Mouse (Mus musculus): Measurements from ENCODE around the gene Gadd45g. TPM values are rescaled to one million over a fixed set of nuclear protein-coding genes. Genes with fewer than 3 reads are reported as not detected.
A peak's percentile ranks its signal among the peaks of the same experiment; 100 is the strongest.

The Gadd45g gene
- 26.6 and 29.0 TPM in 2 replicates for polyA plus RNA-seq (2014; fragmentation: Nextera tagmentation; extraction: Ambion mirVana)

- H3K27me3 ChIP-seq (ENCODE audit: control insufficient read depth, insufficient read depth, low read length): no peaks in the 10 kb centered on the region; the same call in none of the 2 replicates
- WGBS: under 1% methylated on average over 31 of the region's 31 CpGs
- no peaks in the 10 kb centered on the region for H3K9me3 ChIP-seq (ENCODE audit: control insufficient read depth, low read length)
- ATAC-seq (ENCODE audit: low FRiP score, low TSS enrichment): peak; percentile 84
- H3K4me3 ChIP-seq (ENCODE audit: low read length): peak within 1 kb of the TSS; percentile 46
- H3K9ac ChIP-seq (ENCODE audit: low read depth, low read length): peak within 1 kb of the TSS; percentile 70
- H3K36me3 ChIP-seq (ENCODE audit: control insufficient read depth, insufficient read depth, low read length): no peaks in the 10 kb centered on the region
- peak within 1 kb of the TSS; percentile 96 for H3K4me2 ChIP-seq (replicated peaks; ENCODE audit: low read depth, low read length)
- H3K27ac ChIP-seq (ENCODE audit: low read depth, low read length): peak within 1 kb of the TSS; percentile 66
- peaks cover 48% of the 10 kb centered on the region for H3K4me1 ChIP-seq (ENCODE audit: control insufficient read depth, insufficient read depth, low read length)
Observed at GRCm38 (mm10) chr13:51846301-51846867, at the start of gene Gadd45g. Gene Gadd45g (plus strand): TSS chr13:51846678.

DNA sequence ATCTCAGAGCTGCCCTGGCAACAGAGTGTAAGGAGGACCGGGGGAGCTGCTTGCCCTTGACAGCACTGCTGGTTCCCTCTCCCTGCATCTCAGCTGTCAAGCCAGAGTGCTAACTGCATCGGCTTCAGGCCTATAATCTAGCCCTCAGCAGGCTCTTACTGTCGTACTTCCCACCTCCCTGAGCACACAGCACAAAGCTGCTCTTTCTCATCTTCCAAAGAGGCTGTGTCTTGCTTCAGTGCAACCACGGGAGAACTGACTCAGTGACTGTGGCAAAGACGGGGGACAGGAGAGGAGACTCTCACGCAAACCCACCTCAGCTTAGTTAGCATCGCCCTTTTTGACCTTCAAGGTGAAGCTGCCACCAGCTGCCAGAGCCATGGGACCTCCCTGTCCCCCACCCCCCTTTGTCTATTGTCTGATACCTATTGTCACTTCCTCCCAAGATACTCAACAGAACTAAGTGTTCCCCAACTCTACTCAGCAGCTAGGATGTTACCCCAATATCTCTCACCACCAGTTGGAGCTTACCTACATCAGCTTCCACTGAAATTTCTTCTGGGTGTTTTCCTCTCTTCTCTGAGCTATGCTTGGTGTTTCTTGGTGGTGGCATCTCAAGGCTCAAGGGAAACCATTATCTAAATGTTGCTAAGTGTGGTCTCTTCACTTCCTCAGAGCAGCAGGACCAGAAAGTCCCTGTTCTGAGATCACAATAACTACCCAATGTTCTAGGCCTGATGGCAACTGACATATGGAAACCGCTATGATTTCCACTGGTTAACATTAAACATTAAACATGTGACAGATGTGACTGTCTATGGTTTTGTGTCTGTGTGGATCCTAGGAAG, 48.4 kb upstream of the Gadd45g start:
- Histone ChIP-seq H3K4me2 (replicated peaks; ENCODE audit: low read depth, low read length) (no peak overlapping the region), H3K9me3 (ENCODE audit: control insufficient read depth, low read length) (no peaks in the 10 kb centered on the region), H3K9ac (ENCODE audit: low read depth, low read length) (no peak overlapping the region), H3K36me3 (ENCODE audit: control insufficient read depth, insufficient read depth, low read length) (no peaks in the 10 kb centered on the region), H3K4me3 (ENCODE audit: low read length) (no peak overlapping the region), H3K4me1 (ENCODE audit: control insufficient read depth, insufficient read depth, low read length) (no peaks in the 10 kb centered on the region), H3K27me3 (ENCODE audit: control insufficient read depth, insufficient read depth, low read length) (no peaks in the 10 kb centered on the region; the same call in 1 of the 2 replicates), H3K27ac (ENCODE audit: low read depth, low read length) (no peak overlapping the region)
- WGBS: 51% methylated on average over 8 of the region's 8 CpGs
- ATAC-seq (ENCODE audit: low FRiP score, low TSS enrichment): no peak

- no peaks in the 10 kb centered on the region; the same call in 1 of the 2 replicates for H3K27me3 ChIP-seq (ENCODE audit: control insufficient read depth, insufficient read depth, low read length)
- H3K4me2 ChIP-seq (replicated peaks; ENCODE audit: low read depth, low read length): no peak overlapping the region
- WGBS: 84% methylated on average over 16 of the region's 16 CpGs
- H3K9ac ChIP-seq (ENCODE audit: low read depth, low read length): no peak overlapping the region
- ATAC-seq (ENCODE audit: low FRiP score, low TSS enrichment): no peak
- no peak overlapping the region for H3K4me3 ChIP-seq (ENCODE audit: low read length)
- no peaks in the 10 kb centered on the region for H3K9me3 ChIP-seq (ENCODE audit: control insufficient read depth, low read length)
- H3K4me1 ChIP-seq (ENCODE audit: control insufficient read depth, insufficient read depth, low read length): no peaks in the 10 kb centered on the region
- H3K27ac ChIP-seq (ENCODE audit: low read depth, low read length): no peak overlapping the region
- no peaks in the 10 kb centered on the region for H3K36me3 ChIP-seq (ENCODE audit: control insufficient read depth, insufficient read depth, low read length)
Observed at GRCm38 (mm10) chr13:51799735-51800522, 46.5 kb upstream of the Gadd45g start.

DNA sequence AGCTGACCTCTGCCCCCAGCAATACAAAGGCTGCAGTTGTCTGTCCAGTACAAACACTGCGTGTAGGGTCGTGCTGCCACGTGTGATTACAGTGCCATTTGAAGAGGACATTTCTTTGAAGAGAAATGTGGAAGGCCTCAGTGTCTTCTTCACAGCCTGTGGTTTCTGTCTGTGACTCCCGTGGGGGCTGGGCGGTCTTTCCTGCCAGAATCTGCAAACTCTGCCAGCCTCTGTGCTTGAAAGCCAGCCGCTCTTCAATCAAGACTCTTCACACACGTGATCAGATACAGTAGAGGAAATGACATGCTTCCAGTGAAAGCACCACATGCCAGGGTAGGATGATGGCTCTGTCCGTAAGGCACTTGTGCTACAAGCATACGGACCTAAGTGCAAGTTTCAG, 45.6 kb upstream of the Gadd45g start:
- no peak overlapping the region for H3K4me2 ChIP-seq (replicated peaks; ENCODE audit: low read depth, low read length)
- H3K27ac ChIP-seq (ENCODE audit: low read depth, low read length): no peak overlapping the region
- no peak overlapping the region for H3K9ac ChIP-seq (ENCODE audit: low read depth, low read length)
- no peaks in the 10 kb centered on the region for H3K4me1 ChIP-seq (ENCODE audit: control insufficient read depth, insufficient read depth, low read length)
- ATAC-seq (ENCODE audit: low FRiP score, low TSS enrichment): no peak
- H3K9me3 ChIP-seq (ENCODE audit: control insufficient read depth, low read length): no peaks in the 10 kb centered on the region
- WGBS: 68% methylated on average over 9 of the region's 9 CpGs
- no peaks in the 10 kb centered on the region; the same call in 1 of the 2 replicates for H3K27me3 ChIP-seq (ENCODE audit: control insufficient read depth, insufficient read depth, low read length)
- no peak overlapping the region for H3K4me3 ChIP-seq (ENCODE audit: low read length)
- H3K36me3 ChIP-seq (ENCODE audit: control insufficient read depth, insufficient read depth, low read length): no peaks in the 10 kb centered on the region

DNA sequence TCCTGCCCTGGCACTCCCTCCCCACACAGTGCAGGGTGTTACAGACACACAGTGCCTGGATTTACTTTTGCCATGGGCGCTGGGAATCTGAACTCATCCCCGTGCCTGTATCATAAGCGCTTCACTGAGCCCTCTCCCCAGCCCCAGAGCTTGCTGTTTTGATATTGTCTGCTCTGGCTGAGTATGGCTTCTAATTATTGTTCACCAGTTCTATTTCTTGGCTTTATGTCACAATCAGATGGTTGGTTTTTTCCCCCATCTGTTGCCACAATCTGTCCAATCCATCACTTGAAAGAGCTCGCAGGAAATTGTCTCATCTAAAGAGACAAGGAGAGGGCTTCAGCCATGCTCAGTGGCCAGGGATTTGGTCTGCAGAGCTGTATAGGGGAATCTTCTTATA, 40.8 kb upstream of the Gadd45g start:
- ATAC-seq (ENCODE audit: low FRiP score, low TSS enrichment): no peak
- H3K4me3 ChIP-seq (ENCODE audit: low read length): no peak overlapping the region
- no peaks in the 10 kb centered on the region for H3K27me3 ChIP-seq (ENCODE audit: control insufficient read depth, insufficient read depth, low read length)
- H3K4me1 ChIP-seq (ENCODE audit: control insufficient read depth, insufficient read depth, low read length): no peaks in the 10 kb centered on the region
- H3K4me2 ChIP-seq (replicated peaks; ENCODE audit: low read depth, low read length): no peak overlapping the region
- 70% methylated on average over 4 of the region's 4 CpGs for WGBS
- H3K9me3 ChIP-seq (ENCODE audit: control insufficient read depth, low read length): no peaks in the 10 kb centered on the region
- H3K27ac ChIP-seq (ENCODE audit: low read depth, low read length): no peak overlapping the region
- H3K9ac ChIP-seq (ENCODE audit: low read depth, low read length): no peak overlapping the region
- H3K36me3 ChIP-seq (ENCODE audit: control insufficient read depth, insufficient read depth, low read length): no peaks in the 10 kb centered on the region

DNA sequence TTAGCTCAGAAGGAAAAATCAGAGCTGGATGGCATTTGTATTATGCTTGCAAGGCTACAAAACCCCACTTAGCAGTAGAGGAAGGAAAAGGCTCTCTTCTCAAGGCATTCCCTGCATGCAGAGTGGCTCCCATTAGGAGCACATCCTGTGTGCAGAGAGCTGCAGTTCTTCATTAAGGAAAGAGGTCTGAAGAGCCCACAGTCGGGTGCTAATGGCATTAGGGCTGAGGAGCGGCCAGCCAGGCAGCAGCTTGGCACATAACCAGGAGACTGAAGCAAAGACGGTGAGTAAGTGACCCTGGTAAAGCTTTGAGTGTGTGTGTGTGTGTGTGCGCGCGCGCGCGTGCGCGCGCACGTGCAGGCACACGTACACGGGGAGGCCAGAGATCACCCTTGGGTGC, 40.3 kb upstream of the Gadd45g start:
- no peaks in the 10 kb centered on the region for H3K27me3 ChIP-seq (ENCODE audit: control insufficient read depth, insufficient read depth, low read length)
- no peaks in the 10 kb centered on the region for H3K36me3 ChIP-seq (ENCODE audit: control insufficient read depth, insufficient read depth, low read length)
- no peaks in the 10 kb centered on the region for H3K9me3 ChIP-seq (ENCODE audit: control insufficient read depth, low read length)
- H3K9ac ChIP-seq (ENCODE audit: low read depth, low read length): no peak overlapping the region
- H3K4me1 ChIP-seq (ENCODE audit: control insufficient read depth, insufficient read depth, low read length): no peaks in the 10 kb centered on the region
- 81% methylated on average over 15 of the region's 15 CpGs for WGBS
- H3K4me2 ChIP-seq (replicated peaks; ENCODE audit: low read depth, low read length): no peak overlapping the region
- no peak overlapping the region for H3K4me3 ChIP-seq (ENCODE audit: low read length)
- no peak overlapping the region for H3K27ac ChIP-seq (ENCODE audit: low read depth, low read length)
- ATAC-seq (ENCODE audit: low FRiP score, low TSS enrichment): no peak

DNA sequence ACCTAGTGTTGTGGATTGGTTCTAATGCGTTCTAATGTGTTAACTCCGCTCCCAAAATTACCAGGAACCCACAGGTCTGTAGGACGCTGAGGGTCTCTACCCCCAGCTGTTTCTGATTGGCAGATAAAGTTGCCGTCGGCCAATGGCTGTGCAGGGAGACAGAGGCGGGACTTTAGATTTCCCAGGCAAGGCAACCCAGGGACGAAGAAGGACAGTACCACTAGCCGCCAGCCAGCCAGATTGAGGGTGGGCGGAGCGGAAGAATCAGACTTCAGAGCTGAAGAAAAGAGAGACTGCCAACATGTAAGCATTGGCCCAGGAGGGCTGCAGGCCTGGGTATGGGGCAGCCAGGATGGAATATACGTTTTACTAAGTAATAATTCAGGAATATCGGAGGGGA, 38.3 kb upstream of the Gadd45g start:
- Histone ChIP-seq H3K9me3 (ENCODE audit: control insufficient read depth, low read length) (no peaks in the 10 kb centered on the region), H3K9ac (ENCODE audit: low read depth, low read length) (no peak overlapping the region), H3K27me3 (ENCODE audit: control insufficient read depth, insufficient read depth, low read length) (no peaks in the 10 kb centered on the region), H3K4me2 (replicated peaks; ENCODE audit: low read depth, low read length) (no peak overlapping the region), H3K36me3 (ENCODE audit: control insufficient read depth, insufficient read depth, low read length) (no peaks in the 10 kb centered on the region), H3K27ac (ENCODE audit: low read depth, low read length) (no peak overlapping the region), H3K4me1 (ENCODE audit: control insufficient read depth, insufficient read depth, low read length) (no peaks in the 10 kb centered on the region), H3K4me3 (ENCODE audit: low read length) (no peak overlapping the region)
- peak; percentile 68; the same call in 1 of the 2 replicates for ATAC-seq (ENCODE audit: low FRiP score, low TSS enrichment)
- WGBS: 32% methylated on average over 12 of the region's 12 CpGs

- no peak overlapping the region for H3K4me3 ChIP-seq (ENCODE audit: low read length)
- H3K9me3 ChIP-seq (ENCODE audit: control insufficient read depth, low read length): no peaks in the 10 kb centered on the region
- ATAC-seq (ENCODE audit: low FRiP score, low TSS enrichment): no peak
- H3K4me2 ChIP-seq (replicated peaks; ENCODE audit: low read depth, low read length): no peak overlapping the region
- no peaks in the 10 kb centered on the region for H3K27me3 ChIP-seq (ENCODE audit: control insufficient read depth, insufficient read depth, low read length)
- no peaks in the 10 kb centered on the region for H3K36me3 ChIP-seq (ENCODE audit: control insufficient read depth, insufficient read depth, low read length)
- no peak overlapping the region for H3K27ac ChIP-seq (ENCODE audit: low read depth, low read length)
- 0 out of 2 replicates have a peak, but pooled peaks cover 2% of the 10 kb centered on the region for H3K4me1 ChIP-seq (ENCODE audit: control insufficient read depth, insufficient read depth, low read length)
- H3K9ac ChIP-seq (ENCODE audit: low read depth, low read length): no peak overlapping the region
- WGBS: 56% methylated on average over 10 of the region's 10 CpGs
Observed at GRCm38 (mm10) chr13:51813621-51814615, 32.6 kb upstream of the Gadd45g start.

Data from kidney, embryonic 14.5 days (tissue).